Mouse (Mus musculus): ENCODE results near the gene Magi1.

DNA sequence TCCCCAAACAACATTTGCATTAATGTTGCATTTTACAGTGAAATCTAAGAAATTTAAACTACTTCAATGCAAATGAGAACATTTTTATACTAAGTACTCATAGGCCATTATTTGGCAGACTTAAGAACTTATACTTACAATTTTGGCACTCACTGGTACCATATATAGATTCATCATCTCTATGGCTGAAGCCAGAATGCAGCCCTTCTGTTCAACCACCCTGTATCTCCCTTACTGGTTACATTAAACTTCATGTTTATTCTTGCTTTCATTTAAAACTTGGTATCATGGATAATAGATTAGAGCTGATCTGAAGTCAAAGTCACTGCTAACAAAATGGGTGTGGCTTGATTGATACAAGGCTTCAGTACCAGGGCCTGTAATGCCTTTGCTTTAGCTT lies 171.9 kb downstream of the Magi1 start:
- TF ChIP-seq CTCF (IDR thresholded peaks at IDR 0.05; ENCODE audit: control insufficient read depth, insufficient read depth, low read length) (no peak), POLR2A (IDR thresholded peaks at IDR 0.05; ENCODE audit: borderline replicate concordance, control insufficient read depth, low read depth, low read length) (no peak)

Data from bone marrow, adult 2 months (tissue).